Comparison of ENCODE assay signal across 9 mouse cellular contexts in the genomic region with DNA sequence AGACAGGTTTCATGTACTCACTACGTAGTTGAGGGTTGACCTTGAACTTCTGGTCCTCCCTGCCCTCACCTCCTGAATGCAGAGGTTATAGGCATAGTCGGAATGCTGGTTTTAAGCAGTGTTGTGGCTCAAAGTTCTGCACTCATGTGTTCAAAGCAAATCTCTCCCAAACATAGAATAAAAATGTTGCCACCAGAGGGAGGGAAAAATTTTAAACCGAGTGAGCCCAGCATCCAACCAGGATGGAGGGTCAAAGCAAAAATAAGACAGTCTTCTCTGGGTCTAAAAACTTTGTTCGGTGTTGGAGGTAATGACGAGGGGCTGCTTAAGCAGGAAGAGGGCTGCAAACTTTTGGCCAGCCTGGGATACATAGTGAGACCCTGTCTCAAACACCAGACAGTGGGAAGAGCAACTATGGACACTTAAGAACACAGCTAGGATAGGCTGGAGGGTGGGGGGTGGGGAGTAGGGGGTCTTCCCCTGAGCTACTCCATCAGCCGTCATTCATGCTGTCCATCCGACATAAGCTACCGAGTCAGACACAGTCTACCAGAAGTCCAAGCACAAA. TPM values are rescaled to one million over a fixed set of nuclear protein-coding genes. Genes with fewer than 3 reads are reported as not detected.
DNase-seq lines count a peak whose midpoint lies in the region; ATAC-seq and TF ChIP-seq lines count a peak whose summit lies in the region.
"Had no signal": no experiment of that assay in that cellular context is flagged by ENCODE, and none has a peak within 500 bp of the region (broad histone marks: within the 10 kb centered on the region; RNA-seq: fewer than 3 reads in every experiment).

No protein-coding gene starts in this region.

- peak overlapping the region; percentile 92 for H3K4me3 ChIP-seq in kidney, postnatal 0 days (replicated peaks; ENCODE audit: low read depth, low read length)
- H3K4me3 ChIP-seq in brown adipose tissue, adult 24 weeks (ENCODE audit: insufficient read depth, low read depth, low read length) = peak overlapping the region; percentile 96
- peak overlapping the region; percentile 97 for H3K4me3 ChIP-seq in hindbrain, embryonic 16.5 days (ENCODE audit: low read length)
- peak overlapping the region; percentile 95 for H3K4me3 ChIP-seq in midbrain, postnatal 0 days (ENCODE audit: low read depth, low read length)

- H3K4me2 ChIP-seq in kidney, postnatal 0 days (ENCODE audit: low read length) = peak overlapping the region; percentile 88
- H3K4me2 ChIP-seq in hindbrain, embryonic 16.5 days (ENCODE audit: low read length) = peak overlapping the region; percentile 88
- peak overlapping the region; percentile 83 for H3K4me2 ChIP-seq in midbrain, postnatal 0 days (ENCODE audit: low read depth, low read length, poor library complexity, severe bottlenecking)

- peak overlapping the region; percentile 74; the same call in 1 of the 2 replicates for H3K9ac ChIP-seq in kidney, postnatal 0 days (ENCODE audit: low read depth, low read length)
- H3K9ac ChIP-seq in hindbrain, embryonic 16.5 days (ENCODE audit: low read depth, low read length) = peak overlapping the region; percentile 80
- peak overlapping the region; percentile 76; the same call in 1 of the 2 replicates for H3K9ac ChIP-seq in midbrain, postnatal 0 days (replicated peaks; ENCODE audit: low read length, poor library complexity, severe bottlenecking)

- no peaks in the 10 kb centered on the region for H3K9me3 ChIP-seq in kidney, postnatal 0 days (replicated peaks; ENCODE audit: low read length)
- H3K9me3 ChIP-seq in hindbrain, embryonic 16.5 days (ENCODE audit: control insufficient read depth, low read length) = no peaks in the 10 kb centered on the region
- H3K9me3 ChIP-seq in midbrain, postnatal 0 days (ENCODE audit: low read length) = no peaks in the 10 kb centered on the region

- ATAC-seq in kidney, postnatal 0 days (replicated peaks; ENCODE audit: low FRiP score, low read depth) = peak; percentile 69
- ATAC-seq in hindbrain, embryonic 16.5 days = peak; percentile 72
- ATAC-seq in midbrain, postnatal 0 days (ENCODE audit: low FRiP score) = peak; percentile 59; the same call in 1 of the 2 replicates

- no peak for DNase-seq in kidney, postnatal 0 days (ENCODE audit: low spot score)
- DNase-seq in kidney, postnatal 10 days = no peak
- no peak for DNase-seq in midbrain, postnatal 0 days (ENCODE audit: low spot score)
- no peak for DNase-seq in cerebellum, adult 9-10 months
- DNase-seq in urinary bladder, postnatal 36 days (ENCODE audit: low spot score in 2 of 2) = no peak
- no peak for DNase-seq in adrenal gland, postnatal 25 days

- TF ChIP-seq CTCF in kidney, postnatal 0 days (IDR thresholded peaks at IDR 0.05; ENCODE audit: low read depth) = peak; percentile 14; the same call in 1 of the 2 replicates
- TF ChIP-seq CTCF in midbrain, postnatal 0 days (IDR thresholded peaks at IDR 0.05) = peak; percentile 35; the same call in 1 of the 2 replicates

- no peaks in the 10 kb centered on the region for H3K27me3 ChIP-seq in kidney, postnatal 0 days (ENCODE audit: insufficient read depth, low read length)
- H3K27me3 ChIP-seq in hindbrain, embryonic 16.5 days (replicated peaks; ENCODE audit: control insufficient read depth, insufficient read depth, low read length) = no peaks in the 10 kb centered on the region; the same call in 1 of the 2 replicates
- no peaks in the 10 kb centered on the region for H3K27me3 ChIP-seq in midbrain, postnatal 0 days (ENCODE audit: insufficient read depth, low read length)

- no peak overlapping the region for H3K27ac ChIP-seq in kidney, postnatal 0 days
- H3K27ac ChIP-seq in brown adipose tissue, adult 24 weeks (replicated peaks; ENCODE audit: low read depth, low read length) = no peak overlapping the region
- H3K27ac ChIP-seq in hindbrain, embryonic 16.5 days (ENCODE audit: low read depth, low read length) = 0 out of 2 replicates have a peak overlapping the region, but pooled peaks have one; percentile 35
- no peak overlapping the region for H3K27ac ChIP-seq in midbrain, postnatal 0 days (ENCODE audit: low read depth, low read length)

- no peaks in the 10 kb centered on the region for H3K36me3 ChIP-seq in kidney, postnatal 0 days (ENCODE audit: insufficient read depth, low read length)
- H3K36me3 ChIP-seq in hindbrain, embryonic 16.5 days (ENCODE audit: control insufficient read depth, insufficient read depth, low read length) = no peaks in the 10 kb centered on the region
- H3K36me3 ChIP-seq in midbrain, postnatal 0 days (ENCODE audit: insufficient read depth, low read length) = no peaks in the 10 kb centered on the region

- H3K4me1 ChIP-seq in kidney, postnatal 0 days (replicated peaks; ENCODE audit: insufficient read depth, low read length) = 0 out of 2 replicates have a peak, but pooled peaks cover 6% of the 10 kb centered on the region
- H3K4me1 ChIP-seq in brown adipose tissue, adult 24 weeks (ENCODE audit: control insufficient read depth, insufficient read depth, insufficient read length, low read length) = peaks cover 3% of the 10 kb centered on the region; the same call in 1 of the 2 replicates
- peaks cover 5% of the 10 kb centered on the region for H3K4me1 ChIP-seq in hindbrain, embryonic 16.5 days (ENCODE audit: control insufficient read depth, insufficient read depth, low read depth, low read length)
- no peaks in the 10 kb centered on the region for H3K4me1 ChIP-seq in midbrain, postnatal 0 days (ENCODE audit: insufficient read depth, low read length)

- 39% methylated on average over 8 of the region's 8 CpGs for WGBS in kidney, postnatal 0 days
- WGBS in hindbrain, embryonic 16.5 days = 44% methylated on average over 8 of the region's 8 CpGs
- 47% methylated on average over 8 of the region's 8 CpGs for WGBS in midbrain, postnatal 0 days

RNA-seq across cellular contexts. Expression of gene Smyd5, which starts 0.4 kb away (rescaled TPM):
- 34.6 and 38.7 TPM in 2 replicates for polyA plus RNA-seq in kidney, postnatal 0 days (2015; fragmentation: Nextera tagmentation; extraction: Ambion mirVana)
- 8.3 and 12.7 TPM in 2 replicates for polyA plus RNA-seq in brown adipose tissue, adult 24 weeks (2012; ENCODE audit: insufficient read depth, insufficient read length, missing spikeins)
- 81.4 and 82.8 TPM in 2 replicates for polyA plus RNA-seq in hindbrain, embryonic 16.5 days (2015; fragmentation: Nextera tagmentation; extraction: Ambion mirVana)
- 66.6 and 71.4 TPM in 2 replicates for total RNA-seq in midbrain, postnatal 0 days (2014; rRNA removed)
- 65.6 and 66.5 TPM in 2 replicates for polyA plus RNA-seq in midbrain, postnatal 0 days (2015; fragmentation: Nextera tagmentation; extraction: Ambion mirVana)
- total RNA-seq in adrenal gland, postnatal 25 days (2021) = 28.8 and 29.4 TPM in 2 replicates

RNA-seq across cellular contexts. Expression of gene Noto, which starts 7.7 kb away (rescaled TPM):
- polyA plus RNA-seq in kidney, postnatal 0 days (2015; fragmentation: Nextera tagmentation; extraction: Ambion mirVana) = not detected in 2 replicates
- not detected in 2 replicates for polyA plus RNA-seq in brown adipose tissue, adult 24 weeks (2012; ENCODE audit: insufficient read depth, insufficient read length, missing spikeins)
- polyA plus RNA-seq in hindbrain, embryonic 16.5 days (2015; fragmentation: Nextera tagmentation; extraction: Ambion mirVana) = not detected in 2 replicates
- not detected in 2 replicates for total RNA-seq in midbrain, postnatal 0 days (2014; rRNA removed)
- not detected in 2 replicates for polyA plus RNA-seq in midbrain, postnatal 0 days (2015; fragmentation: Nextera tagmentation; extraction: Ambion mirVana)
- total RNA-seq in adrenal gland, postnatal 25 days (2021) = not detected in 2 replicates
- polyA plus RNA-seq: urinary bladder, adult 2 months had no signal

RNA-seq across cellular contexts. Expression of gene Cct7, which starts 20.0 kb away (rescaled TPM):
- polyA plus RNA-seq in kidney, postnatal 0 days (2015; fragmentation: Nextera tagmentation; extraction: Ambion mirVana) = 358 and 392 TPM in 2 replicates
- polyA plus RNA-seq in brown adipose tissue, adult 24 weeks (2012; ENCODE audit: insufficient read depth, insufficient read length, missing spikeins) = 85.6 and 142 TPM in 2 replicates
- 561 TPM in 2 replicates for polyA plus RNA-seq in hindbrain, embryonic 16.5 days (2015; fragmentation: Nextera tagmentation; extraction: Ambion mirVana)
- total RNA-seq in midbrain, postnatal 0 days (2014; rRNA removed) = 176 and 203 TPM in 2 replicates
- polyA plus RNA-seq in midbrain, postnatal 0 days (2015; fragmentation: Nextera tagmentation; extraction: Ambion mirVana) = 502 and 505 TPM in 2 replicates
- total RNA-seq in adrenal gland, postnatal 25 days (2021) = 245 and 261 TPM in 2 replicates

RNA-seq across cellular contexts. Expression of gene Pradc1, which starts 20.4 kb away (rescaled TPM):
- polyA plus RNA-seq in kidney, postnatal 0 days (2015; fragmentation: Nextera tagmentation; extraction: Ambion mirVana) = 37.3 and 40.2 TPM in 2 replicates
- 15.1 and 16.3 TPM in 2 replicates for polyA plus RNA-seq in brown adipose tissue, adult 24 weeks (2012; ENCODE audit: insufficient read depth, insufficient read length, missing spikeins)
- 33.2 and 34.9 TPM in 2 replicates for polyA plus RNA-seq in hindbrain, embryonic 16.5 days (2015; fragmentation: Nextera tagmentation; extraction: Ambion mirVana)
- 8.6 and 9.7 TPM in 2 replicates for total RNA-seq in midbrain, postnatal 0 days (2014; rRNA removed)
- 25.3 and 28.2 TPM in 2 replicates for polyA plus RNA-seq in midbrain, postnatal 0 days (2015; fragmentation: Nextera tagmentation; extraction: Ambion mirVana)
- 16.8 and 19.2 TPM in 2 replicates for total RNA-seq in adrenal gland, postnatal 25 days (2021)

RNA-seq across cellular contexts. Expression of gene Rab11fip5, which starts 56.9 kb away (rescaled TPM):
- polyA plus RNA-seq in kidney, postnatal 0 days (2015; fragmentation: Nextera tagmentation; extraction: Ambion mirVana) = 21.0 and 21.2 TPM in 2 replicates
- 10.0 and 10.3 TPM in 2 replicates for polyA plus RNA-seq in brown adipose tissue, adult 24 weeks (2012; ENCODE audit: insufficient read depth, insufficient read length, missing spikeins)
- polyA plus RNA-seq in hindbrain, embryonic 16.5 days (2015; fragmentation: Nextera tagmentation; extraction: Ambion mirVana) = 24.3 and 28.6 TPM in 2 replicates
- total RNA-seq in midbrain, postnatal 0 days (2014; rRNA removed) = 52.9 and 65.5 TPM in 2 replicates
- 24.3 and 27.2 TPM in 2 replicates for polyA plus RNA-seq in midbrain, postnatal 0 days (2015; fragmentation: Nextera tagmentation; extraction: Ambion mirVana)
- 27.7 and 38.8 TPM in 2 replicates for total RNA-seq in adrenal gland, postnatal 25 days (2021)
